Mouse (Mus musculus) right cerebral cortex, adult 18-20 months (tissue): ENCODE measurements around the gene Tspan8.

Experiments
- DNase-seq: peaks from one replicate; pipeline ENCODE4 v3.0.0; 2022; ENCODE audit warnings: mixed read lengths

Gene Tspan8

DNA sequence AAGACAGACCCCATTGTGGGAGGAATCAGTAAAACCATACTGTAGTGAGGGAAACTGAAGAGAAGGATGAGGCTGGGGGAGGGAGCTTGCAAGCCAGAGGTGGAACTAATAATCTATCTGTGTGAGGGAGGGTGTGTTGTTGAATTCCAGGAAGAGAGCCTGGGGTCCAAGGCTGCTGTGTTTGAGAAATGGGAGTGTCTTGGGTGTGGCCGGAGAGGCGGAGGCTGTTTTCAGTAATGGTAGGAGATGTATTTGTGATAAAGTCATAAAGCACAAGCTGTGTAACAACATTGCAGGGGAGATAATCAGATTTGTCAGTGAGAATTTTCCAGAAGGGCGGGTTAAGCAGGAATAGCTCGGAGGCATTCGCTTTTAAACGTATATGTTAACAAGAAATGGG lies 17.4 kb downstream of the Tspan8 start:
- DNase-seq: no peak

- DNase-seq: no peak
Observed at GRCm38 (mm10) chr10:115846930-115847329, 30.3 kb downstream of the Tspan8 start.

GRCm38 (mm10) chr10:115848511-115848910 lies 31.9 kb downstream of the Tspan8 start:
- no peak for DNase-seq

- no peak for DNase-seq
Observed at GRCm38 (mm10) chr10:115860210-115860880, 43.7 kb downstream of the Tspan8 start.

GRCm38 (mm10) chr10:115861967-115862366 lies 45.3 kb downstream of the Tspan8 start:
- no peak for DNase-seq

DNA sequence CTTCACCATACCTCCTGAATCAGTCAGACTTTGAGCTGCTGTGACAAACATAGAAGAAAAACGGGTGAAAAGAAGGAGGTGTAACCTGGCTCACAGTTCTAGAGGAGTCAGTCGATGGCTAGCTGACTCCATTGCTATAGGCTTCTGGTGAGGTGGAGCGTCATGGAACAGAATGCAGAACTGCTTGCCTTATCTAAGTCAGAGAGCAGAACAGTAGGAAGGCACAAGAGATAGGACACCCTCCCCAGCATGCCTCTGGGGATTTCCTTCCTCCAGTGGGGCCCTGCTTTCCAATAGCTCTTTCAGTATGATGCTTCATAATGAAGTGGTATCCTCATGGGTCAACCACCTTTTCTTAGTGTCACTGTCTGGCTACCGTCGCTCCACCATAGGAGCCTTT lies 66.1 kb downstream of the Tspan8 start:
- no peak for DNase-seq

DNA sequence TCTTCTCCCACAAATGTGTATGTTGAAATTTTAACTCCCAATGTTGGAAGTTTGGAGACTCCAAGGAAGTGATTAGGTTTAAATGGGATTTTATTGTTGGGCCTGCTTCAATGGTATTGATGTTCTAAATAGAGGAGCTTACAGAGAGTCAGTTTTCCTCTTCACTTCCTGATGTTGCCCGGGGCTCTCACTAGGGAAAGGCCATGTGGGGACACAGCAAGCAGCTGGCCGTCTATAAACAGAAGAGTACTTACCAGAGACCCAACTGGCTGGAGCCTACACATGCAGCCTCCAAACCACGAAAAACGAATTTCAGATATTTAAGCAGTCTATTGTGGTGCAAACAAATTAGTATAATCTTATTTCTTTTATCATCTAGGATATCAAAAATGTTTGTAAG lies 75.3 kb downstream of the Tspan8 start:
- no peak for DNase-seq

DNA sequence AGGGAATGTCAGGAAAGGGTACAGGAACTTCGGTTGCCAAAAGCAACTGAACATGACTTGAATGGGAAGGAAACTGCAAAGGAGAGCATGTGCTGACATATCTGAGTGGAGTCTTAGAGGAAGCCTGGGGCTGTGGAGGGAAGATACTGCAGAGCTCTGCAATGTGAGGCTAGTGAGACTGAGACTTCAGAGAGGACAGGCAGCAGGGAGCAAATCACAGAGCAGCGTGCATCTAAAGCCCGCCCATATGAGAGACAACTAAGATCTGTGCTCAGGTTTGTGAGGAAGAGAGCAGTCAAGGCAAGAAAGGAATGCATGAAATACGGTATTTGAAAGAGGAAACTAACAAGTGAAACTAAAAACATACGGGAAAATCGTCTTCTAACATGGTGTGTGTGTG lies 76.3 kb downstream of the Tspan8 start:
- DNase-seq: no peak

- DNase-seq: no peak
Observed at GRCm38 (mm10) chr10:115894045-115894444, 77.4 kb downstream of the Tspan8 start.

DNA sequence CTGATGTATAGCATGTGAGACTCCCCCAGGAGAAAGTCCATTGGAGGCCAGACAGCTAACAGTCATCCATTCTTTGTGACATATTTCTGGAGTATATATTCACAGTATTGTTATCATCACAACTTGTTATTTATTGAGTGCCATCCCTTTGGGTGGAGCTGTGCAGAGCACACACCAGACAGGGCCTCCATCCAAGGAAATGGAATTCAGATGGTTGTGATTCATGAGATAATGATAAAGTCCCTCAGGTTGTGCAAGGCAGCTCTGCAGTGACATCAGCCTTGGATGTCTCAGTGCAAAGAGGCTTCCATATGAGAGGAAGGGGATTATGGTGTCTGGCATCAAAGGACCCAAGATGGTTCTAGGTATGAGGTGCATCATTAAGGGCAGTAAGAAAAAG lies 80.1 kb downstream of the Tspan8 start:
- no peak for DNase-seq

- no peak for DNase-seq
Observed at GRCm38 (mm10) chr10:115897235-115897634, 80.6 kb downstream of the Tspan8 start.
